Mouse (Mus musculus) adrenal gland, postnatal 36 days (tissue): ENCODE measurements at regions not wholly inside any gene's neighbourhood (a gene's known extent, or its start where the extent isn't known, plus 50 kb on each side); places are given as distances from the start of the nearest gene placed in this dataset.

Source experiments
- DNase-seq, 2 experiments: peaks; one replicate each; pipeline ENCODE4 v3.0.0; 2021; ENCODE audit warnings: mixed read lengths in 1 of 2

- no peak for DNase-seq
These were observed 172.8 kb upstream of the Stt3b start for GRCm38 (mm10) chr9:115483024-115483423.

DNA sequence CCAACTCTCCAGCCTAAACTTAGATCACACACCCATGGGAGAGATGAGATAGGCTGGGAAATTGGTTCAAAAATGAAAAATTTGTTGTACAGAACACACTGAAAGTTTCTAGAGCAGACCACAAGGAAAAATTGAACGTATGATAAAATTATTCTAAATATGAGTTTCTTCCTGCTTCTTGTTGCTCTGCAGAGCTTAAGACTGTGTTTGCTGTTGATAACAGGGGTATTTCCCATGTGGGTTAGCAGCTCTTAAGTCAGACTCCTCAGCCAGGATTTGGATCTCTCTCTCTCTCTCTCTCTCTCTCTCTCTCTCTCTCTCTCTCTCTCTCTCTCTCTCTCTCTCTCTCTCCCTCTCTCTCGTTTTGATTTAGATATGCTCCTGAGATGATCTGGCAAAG is 173.5 kb upstream of the Stt3b start:
- no peak for DNase-seq

DNA sequence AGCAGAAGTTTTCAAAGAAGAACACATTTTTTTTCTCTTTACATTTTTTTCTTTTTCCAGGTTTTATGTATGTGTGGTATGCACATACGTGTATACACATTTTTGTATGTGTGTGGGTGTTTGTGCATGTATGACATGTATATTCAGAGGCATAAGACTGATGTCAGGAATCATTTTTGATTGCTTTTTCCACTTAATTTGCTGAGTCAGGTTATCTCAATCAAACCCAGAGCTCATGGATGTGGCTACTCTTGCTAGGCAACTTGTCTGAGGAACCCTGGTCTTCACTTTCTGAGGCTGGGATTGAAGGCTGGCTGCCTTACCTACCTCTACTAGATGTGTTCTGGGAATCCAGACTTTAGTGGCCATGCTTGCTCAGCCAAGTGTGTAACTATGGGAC is 174.2 kb upstream of the Stt3b start:
- DNase-seq = no peak

DNA sequence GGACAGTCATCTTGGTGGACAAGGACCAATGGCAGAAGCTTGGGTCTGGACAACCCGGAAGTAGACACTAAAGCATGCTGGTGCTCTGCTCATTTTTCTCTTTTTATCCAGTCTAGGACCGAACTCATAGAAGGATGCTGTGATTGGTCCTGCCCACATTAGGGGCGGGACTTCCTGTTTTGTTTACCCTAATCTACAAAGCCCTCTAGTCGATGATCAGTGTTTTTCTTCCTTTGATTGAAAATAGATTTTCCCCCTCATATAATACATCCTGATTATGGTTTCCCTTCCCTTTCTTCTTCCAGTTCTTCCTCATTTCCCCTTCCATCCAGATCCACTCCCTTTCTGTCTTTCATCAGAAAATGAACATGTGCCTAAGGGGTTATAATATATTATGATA is 175.0 kb upstream of the Stt3b start:
- no peak for DNase-seq

DNA sequence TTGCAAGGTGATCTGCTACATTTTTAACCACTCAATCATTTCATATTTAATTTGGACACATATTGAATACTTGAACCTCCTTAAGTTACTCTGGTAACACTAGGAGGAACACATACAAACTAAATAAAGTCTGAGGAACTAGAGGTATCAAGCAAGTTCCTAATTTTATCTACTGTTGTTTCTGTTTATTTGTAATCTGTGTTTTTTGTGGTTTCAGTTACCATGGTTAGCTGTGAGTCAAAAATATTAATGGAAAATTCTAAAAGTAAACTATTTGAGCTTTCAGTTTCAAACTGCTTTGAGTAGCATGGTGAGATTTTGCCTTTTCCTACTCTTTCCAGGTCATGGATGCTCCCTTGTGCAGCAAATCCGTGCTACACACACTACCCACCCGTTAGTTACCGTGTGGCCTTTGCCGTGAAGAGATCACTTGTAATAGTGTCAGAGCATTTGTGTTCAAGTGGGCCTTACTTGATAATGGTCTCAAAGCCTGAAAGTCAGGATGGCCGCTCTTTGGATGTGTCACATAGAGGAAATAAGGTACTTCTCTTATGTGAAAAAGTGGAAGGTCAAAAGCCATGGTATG is 177.0 kb upstream of the Stt3b start:
- no peak for DNase-seq

- DNase-seq = no peak
These were observed 178.9 kb upstream of the Stt3b start for GRCm38 (mm10) chr9:115488913-115489809.

DNA sequence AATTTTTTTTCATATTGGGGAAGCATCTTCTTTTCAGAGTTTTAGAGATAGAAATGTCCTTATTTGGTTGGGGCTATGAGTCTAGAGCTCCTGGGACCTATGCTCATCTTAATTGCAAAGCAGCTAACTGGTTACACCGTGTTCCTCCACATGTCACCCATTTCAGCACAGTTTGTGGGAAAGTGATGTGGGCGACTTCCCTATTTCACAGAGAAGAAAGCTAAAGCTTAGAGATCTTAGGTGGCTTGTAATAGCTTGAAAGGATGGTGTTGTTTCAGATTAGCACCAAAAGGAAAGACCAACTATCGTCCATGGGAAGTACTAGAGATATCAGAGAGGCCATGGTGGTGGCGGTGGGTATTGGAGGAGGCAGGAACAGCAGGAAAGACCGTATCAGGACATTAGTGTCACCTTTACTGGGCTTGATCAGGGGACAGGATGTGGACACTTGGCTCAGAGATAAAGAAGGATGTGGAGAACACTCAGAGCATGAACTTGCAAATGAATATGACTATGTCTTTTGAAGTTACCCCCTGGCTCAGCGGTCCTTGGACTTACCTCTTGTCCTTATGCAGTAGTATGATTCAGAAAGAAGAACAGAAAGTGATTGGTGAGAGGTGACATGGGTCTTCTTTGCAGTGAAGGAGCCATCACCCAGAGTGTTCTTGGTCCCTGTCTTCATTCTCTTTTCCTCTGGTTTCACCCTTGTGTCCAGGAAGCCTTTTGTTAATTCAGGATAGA is 182.4 kb upstream of the Stt3b start:
- no peak for DNase-seq

- no peak for DNase-seq
These were observed 183.5 kb upstream of the Stt3b start for GRCm38 (mm10) chr9:115493765-115494164.

GRCm38 (mm10) chr9:115499536-115499935 is 189.3 kb upstream of the Stt3b start:
- DNase-seq = no peak

- no peak for DNase-seq
These were observed 194.6 kb upstream of the Stt3b start for GRCm38 (mm10) chr9:115504789-115505188.

DNA sequence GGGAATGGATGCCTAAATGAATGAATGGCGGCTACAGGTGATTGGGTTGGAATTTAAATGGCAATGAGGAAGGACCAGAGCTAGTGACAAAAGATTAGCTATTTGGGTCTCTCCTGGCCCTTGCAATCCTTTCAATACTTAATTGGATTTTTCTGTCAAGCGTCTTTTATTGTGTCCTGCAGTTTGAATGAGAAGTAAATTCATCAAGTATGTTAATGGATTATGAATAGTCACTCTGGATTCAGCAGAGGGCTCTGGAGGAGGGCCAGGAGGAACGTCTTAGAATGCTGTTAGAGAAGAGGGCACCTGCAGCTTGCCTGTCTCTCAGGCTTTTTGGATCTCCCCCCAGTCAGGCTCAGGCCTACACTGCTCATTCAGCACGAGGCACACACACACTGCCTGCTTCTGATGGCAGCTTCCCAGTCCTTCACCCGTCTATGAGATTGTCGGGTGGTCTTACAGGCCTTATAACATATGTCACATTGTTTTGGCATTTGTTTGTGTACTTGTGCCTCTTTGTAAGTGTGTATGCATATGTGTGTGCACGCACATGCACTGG is 197.0 kb upstream of the Stt3b start:
- no peak for DNase-seq

DNA sequence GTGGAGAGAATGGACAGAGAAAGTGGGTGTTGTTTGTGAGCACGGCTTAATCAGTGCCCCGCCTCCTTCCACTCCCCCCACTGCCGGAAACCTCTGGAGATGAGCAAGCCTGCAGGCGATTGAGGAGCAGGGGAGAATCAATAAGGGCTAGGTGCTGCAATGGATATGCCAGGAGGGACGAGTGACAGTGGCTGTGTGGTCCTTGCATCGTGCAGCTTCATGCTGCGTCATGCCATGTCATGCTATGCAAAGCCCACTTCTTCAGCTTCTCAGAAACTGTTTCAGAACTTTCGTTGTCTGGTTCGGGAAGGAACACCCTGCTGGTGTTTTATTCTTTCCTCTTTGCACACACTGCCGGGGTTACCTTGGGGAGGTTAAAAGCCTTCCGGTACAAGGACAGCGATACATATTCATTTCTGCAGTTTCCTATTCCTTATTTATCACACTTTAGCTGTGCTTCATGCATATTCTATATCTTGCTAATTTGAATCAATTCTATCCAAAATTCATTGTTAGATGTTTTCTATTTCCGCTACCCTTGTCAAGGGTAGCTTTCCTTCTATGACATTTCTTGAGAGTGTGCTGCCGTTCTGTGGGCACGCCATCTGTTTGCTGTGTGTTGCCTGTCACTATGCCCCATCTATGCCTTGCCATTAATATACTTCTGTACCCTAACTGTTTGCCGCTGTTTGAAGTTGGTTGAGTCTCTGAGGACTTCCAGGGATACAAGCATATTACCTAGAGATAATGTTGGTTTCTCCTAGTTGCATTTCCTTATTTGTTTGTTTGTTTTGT is 202.8 kb upstream of the Stt3b start:
- no peak for DNase-seq

DNA sequence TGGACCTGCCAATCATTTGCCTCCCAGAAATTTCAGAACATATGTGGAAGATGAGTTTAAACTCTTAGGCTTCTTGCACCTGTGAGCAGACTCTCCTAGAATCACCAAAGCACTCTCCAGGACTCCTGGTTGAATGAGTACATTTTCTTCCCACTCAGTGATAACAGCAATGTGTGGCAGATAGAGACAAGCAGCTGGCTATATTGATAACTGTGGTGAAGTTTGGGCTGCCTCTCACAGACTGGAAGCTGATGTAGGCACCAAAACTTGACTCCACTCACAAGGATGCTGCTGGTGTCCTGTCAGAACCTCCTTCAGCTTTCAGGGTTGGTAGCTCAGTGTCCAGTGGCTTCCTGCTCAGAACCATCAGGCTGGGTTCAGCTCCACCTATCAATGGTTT is 207.7 kb upstream of the Stt3b start:
- DNase-seq = no peak

DNA sequence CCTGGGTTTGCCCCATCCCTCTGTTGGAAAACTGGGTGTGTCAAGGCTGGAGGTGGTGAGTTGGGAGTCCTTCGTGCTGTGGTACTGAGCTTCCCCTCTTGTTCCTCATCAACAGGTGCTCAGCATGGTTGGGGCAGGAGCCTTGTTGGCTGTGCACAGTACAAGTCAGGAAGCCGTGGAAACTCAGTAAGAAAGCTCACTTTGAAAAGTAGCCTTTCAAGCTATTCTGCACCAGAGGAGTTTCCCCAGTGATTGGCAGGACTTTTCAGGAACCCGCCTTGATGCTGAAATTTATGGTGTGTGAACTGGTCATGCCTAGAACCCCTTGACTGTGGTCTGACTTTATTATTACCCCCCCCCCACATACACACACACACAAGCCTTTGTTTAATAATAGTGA is 213.9 kb upstream of the Stt3b start:
- DNase-seq = no peak

DNA sequence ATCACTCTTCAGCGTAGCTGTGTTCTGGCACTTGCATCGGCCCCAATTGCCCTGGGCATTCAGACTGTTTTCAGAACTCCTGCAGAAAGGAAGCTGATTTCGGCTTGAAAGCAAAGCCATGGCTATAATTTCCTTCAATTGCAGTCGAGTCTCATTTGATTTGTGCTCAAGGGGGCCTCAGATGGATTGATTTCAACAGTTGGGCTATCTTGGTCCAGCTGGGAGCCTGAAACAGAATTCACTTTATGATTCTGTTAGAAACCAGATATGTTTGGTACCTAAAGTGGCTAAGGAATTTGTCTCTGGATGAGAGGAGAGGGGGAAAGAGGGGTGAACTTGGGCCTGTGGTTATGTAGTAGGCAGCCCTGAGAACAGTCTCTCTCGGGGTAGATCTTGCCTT is 214.4 kb upstream of the Stt3b start:
- no peak for DNase-seq

DNA sequence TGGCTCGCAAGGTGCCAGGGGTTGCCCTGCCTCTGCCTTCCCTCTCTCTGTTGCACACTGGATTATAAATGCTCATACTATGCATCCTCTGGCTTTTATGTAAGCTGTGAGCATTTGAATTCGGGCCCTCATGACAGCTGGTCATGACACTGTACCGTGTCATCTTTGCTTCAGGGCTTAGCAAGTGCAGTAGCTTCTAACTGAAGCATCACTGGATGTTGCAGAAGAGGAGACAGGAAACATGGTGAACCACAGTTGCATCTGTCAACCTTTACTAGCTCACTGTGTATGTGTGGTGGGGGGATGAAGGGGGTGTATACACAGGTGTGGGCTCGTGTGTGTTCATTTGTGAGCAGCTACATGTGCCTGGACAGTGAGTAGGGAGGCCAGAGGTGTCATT is 216.1 kb upstream of the Stt3b start:
- no peak for DNase-seq

GRCm38 (mm10) chr9:115526981-115527380 is 216.8 kb upstream of the Stt3b start:
- no peak for DNase-seq

DNA sequence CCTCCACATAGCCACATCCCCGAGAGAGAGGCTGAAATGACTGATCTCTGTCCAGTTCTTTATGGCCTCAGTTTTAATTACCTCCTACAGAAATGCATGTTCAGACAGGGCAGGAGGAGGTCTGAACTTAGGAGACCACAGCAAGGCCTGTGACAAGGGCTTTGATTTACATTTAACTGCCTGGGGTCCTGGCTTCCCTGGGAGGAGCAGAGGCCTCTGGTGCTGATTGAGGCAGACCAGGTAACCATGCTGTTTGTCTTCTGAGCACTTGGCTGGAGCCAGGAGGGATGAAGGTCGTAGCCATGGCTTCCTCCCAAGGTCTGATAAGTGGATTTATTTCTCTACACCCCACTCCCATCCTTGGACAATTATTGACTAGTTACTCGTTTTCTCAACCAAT is 224.0 kb upstream of the Stt3b start:
- DNase-seq = peak; percentile 41 to 50

- peak; percentile 57 to 59 for DNase-seq
These were observed 233.4 kb upstream of the Stt3b start for GRCm38 (mm10) chr9:115543665-115544064.

DNA sequence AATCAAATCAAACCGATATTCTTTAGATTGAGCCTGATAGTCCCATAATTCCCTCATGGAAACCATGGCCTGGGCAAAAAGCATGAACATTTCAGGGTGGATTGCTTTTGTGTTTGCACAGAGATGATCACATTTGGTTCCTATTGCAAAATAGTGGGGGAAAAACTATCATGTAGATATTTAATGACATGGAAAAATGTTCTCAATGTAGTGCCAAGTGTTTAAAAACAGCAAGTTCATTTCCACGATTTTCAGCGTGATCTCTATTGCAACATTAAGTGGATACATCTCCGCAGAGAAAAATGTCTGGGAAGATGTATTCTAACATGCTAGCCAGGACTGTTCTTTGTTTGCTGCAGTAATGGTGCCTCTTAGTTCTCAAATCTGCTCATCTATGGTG is 235.0 kb upstream of the Stt3b start:
- no peak for DNase-seq

- DNase-seq = no peak
These were observed 235.6 kb upstream of the Stt3b start for GRCm38 (mm10) chr9:115545792-115546191.
